Mouse (Mus musculus) liver, embryonic 15.5 days (tissue): ENCODE data around the gene Glg1. TPM values are rescaled to one million over a fixed set of nuclear protein-coding genes. Genes with fewer than 3 reads are reported as not detected.
A peak's percentile ranks its signal among the peaks of the same experiment; 100 is the strongest.
"Not testable (repeated sequence)": the region's sequence is repeated elsewhere in the genome, so short reads cannot be mapped to it uniquely, and the experiment has no call there.

Experiments
- ATAC-seq: fragments of 200-750 bp; cut with Nextera tagmentation; 2 replicates; pipeline ENCODE4 v1.8.0; 2017; ENCODE audit warnings: moderate number of reproducible peaks, mild to moderate bottlenecking, moderate library complexity; ENCODE audit not compliant: insufficient read depth
- H3K27ac ChIP-seq: fragments of 300-500 bp; sonication (generic); replicated peaks from 2 replicates; pipeline ENCODE4 v1.5.1; 2015; ENCODE audit warnings: mild to moderate bottlenecking, inconsistent platforms
- H3K27me3 ChIP-seq: fragments of 300-500 bp; sonication (generic); 2 replicates; pipeline ENCODE4 v1.6.1; 2015; ENCODE audit warnings: mild to moderate bottlenecking, inconsistent platforms
- H3K36me3 ChIP-seq: fragments of 300-500 bp; sonication (generic); replicated peaks from 2 replicates; pipeline ENCODE4 v1.6.1; 2015; ENCODE audit warnings: moderate library complexity, mild to moderate bottlenecking, inconsistent platforms
- H3K4me1 ChIP-seq: fragments of 300-500 bp; sonication (generic); replicated peaks from 2 replicates; pipeline ENCODE4 v1.6.1; 2015; ENCODE audit warnings: inconsistent platforms
- H3K4me2 ChIP-seq: fragments of 300-500 bp; sonication (generic); 2 replicates; pipeline ENCODE4 v1.6.1; 2015; ENCODE audit warnings: moderate library complexity, mild to moderate bottlenecking, inconsistent platforms
- H3K4me3 ChIP-seq: fragments of 300-500 bp; sonication (generic); replicated peaks from 2 replicates; pipeline ENCODE4 v1.5.1; 2015; ENCODE audit warnings: mild to moderate bottlenecking, inconsistent platforms
- H3K9ac ChIP-seq: fragments of 300-500 bp; sonication (generic); 2 replicates; pipeline ENCODE4 v1.6.1; 2015; ENCODE audit warnings: moderate library complexity, mild to moderate bottlenecking, inconsistent platforms
- H3K9me3 ChIP-seq: fragments of 300-500 bp; sonication (generic); replicated peaks from 2 replicates; pipeline ENCODE4 v1.6.1; 2016; ENCODE audit warnings: inconsistent platforms
- WGBS: fragments of 180-500 bp; shearing (Covaris S2); methylation state at CpG from one replicate; pipeline ENCODE4 v1.1.7; 2015; ENCODE audit warnings: mixed read lengths; ENCODE audit not compliant: insufficient replicate concordance; 5-methylcytosine and 5-hydroxymethylcytosine counted together
- polyA plus RNA-seq: library from polyadenylated mRNA; unstranded; fragments of >200 nt; fragmentation: Nextera tagmentation; extraction: Ambion mirVana; gene quantifications from 2 replicates; pipeline ENCODE4 v1.2.1, GENCODE M21; 2015

Gene Glg1
- polyA plus RNA-seq, 1 experiment from 2014 or later: 14.1 TPM

DNA sequence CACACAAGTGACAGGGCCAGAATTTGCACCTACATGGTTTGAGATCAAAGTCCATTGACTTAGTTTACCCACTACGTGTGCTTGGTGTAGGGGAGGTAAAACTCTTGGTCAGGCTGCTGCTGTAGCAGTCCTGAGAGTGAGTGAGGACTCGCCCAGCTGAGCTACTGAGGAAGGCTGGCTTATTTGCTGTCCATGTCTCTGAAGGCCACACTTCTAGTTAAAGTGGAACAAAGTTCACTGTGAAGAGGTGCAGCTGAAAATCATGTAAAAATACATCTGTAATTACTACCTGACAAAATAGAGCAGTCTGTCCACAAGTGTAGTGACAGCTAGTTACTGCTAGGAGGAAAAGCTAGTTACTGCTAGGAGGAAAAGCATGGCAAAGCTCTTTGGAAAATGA lies 55.7 kb downstream of the Glg1 start:
- Histone ChIP-seq H3K36me3 (no peaks in the 10 kb centered on the region), H3K9ac (no peak overlapping the region), H3K4me2 (no peak overlapping the region), H3K4me3 (no peak overlapping the region), H3K4me1 (peaks cover 4% of the 10 kb centered on the region; the same call in 1 of the 2 replicates), H3K27me3 (no peaks in the 10 kb centered on the region), H3K9me3 (no peaks in the 10 kb centered on the region), H3K27ac (no peak overlapping the region)
- no peak for ATAC-seq
- WGBS: 62% methylated on average over 2 of the region's 2 CpGs

DNA sequence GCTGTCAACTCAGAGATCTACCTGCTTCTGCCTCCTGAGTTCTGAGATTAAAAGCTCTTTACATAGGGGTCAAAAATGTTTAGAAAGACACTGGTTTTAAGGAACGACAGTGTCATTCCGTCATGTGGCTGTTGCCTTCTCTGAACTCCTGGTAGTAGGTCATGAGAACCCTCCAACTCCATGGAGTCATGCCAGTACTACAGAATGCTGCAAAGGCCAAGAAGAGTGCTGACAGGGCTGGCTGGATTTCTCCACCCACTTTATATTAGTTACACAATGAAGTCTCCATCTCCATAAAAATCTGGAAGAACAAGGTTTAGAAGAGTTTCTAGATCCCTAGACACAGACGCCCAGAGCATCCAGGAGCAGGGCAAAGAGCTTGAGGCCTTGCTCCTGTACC lies 61.0 kb downstream of the Glg1 start:
- Histone ChIP-seq H3K27ac (no peak overlapping the region), H3K4me2 (no peak overlapping the region)

DNA sequence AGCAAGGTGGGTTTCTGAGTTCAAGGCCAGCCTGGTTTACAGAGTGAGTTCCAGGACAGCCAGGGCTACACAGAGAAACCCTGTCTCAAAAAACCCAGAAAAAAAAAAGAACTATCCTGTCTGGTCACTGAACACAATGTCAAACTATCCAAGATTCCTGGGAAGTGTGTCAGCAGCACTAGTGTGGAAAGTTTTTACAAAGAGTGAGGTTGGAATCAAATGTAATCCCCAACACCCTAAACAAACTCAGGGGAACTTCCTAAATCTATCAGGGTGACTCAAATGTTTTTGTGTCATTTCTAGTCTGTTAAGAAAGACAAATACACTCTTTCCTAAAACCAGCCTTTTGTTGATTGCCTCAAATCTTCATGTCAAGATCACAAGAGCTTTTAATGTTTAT lies 62.8 kb downstream of the Glg1 start:
- no peak for ATAC-seq
- Histone ChIP-seq H3K27me3 (no peaks in the 10 kb centered on the region), H3K4me2 (no peak overlapping the region), H3K4me1 (no peaks in the 10 kb centered on the region), H3K4me3 (no peak overlapping the region), H3K9me3 (no peaks in the 10 kb centered on the region), H3K27ac (no peak overlapping the region), H3K9ac (no peak overlapping the region), H3K36me3 (peaks cover 40% of the 10 kb centered on the region)

More for the DNA sequence above, 61.0 kb downstream of the Glg1 start:
- no peaks in the 10 kb centered on the region for H3K9me3 ChIP-seq
- H3K4me3 ChIP-seq: no peak overlapping the region
- no peak for ATAC-seq
- WGBS: 81% methylated on average over 3 of the region's 3 CpGs
- 0 out of 2 replicates have a peak, but pooled peaks cover 4% of the 10 kb centered on the region for H3K4me1 ChIP-seq
- H3K27me3 ChIP-seq: no peaks in the 10 kb centered on the region
- peaks cover 29% of the 10 kb centered on the region for H3K36me3 ChIP-seq
- no peak overlapping the region for H3K9ac ChIP-seq

DNA sequence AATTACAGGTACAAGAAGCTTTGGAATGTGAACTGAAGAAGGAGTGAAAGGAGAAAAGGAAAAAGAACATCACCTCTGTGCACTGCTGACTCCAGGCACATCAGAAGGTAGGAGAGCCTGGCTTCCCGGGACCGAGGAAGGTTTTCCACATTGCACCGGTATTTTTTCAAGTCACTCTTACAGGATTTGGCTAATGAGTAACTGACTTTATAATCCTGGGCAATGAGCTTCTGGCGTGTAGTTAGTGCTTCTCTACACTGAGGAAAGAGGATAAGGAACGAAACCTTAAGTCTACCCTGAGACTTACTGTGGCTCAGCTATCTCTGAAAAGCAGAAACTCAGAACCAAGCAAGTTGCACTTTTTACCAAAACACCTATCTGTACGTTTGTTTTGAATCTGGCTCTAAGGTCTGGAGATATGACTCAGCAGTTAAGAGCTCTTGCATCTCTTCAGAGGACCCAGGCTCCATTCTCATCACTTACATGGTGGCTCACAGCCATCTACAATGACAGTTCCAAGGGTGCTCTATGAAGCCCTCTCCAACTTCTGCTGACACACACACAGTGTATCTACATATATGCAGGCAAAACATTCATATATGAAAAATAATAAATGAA lies 70.3 kb downstream of the Glg1 start:
- H3K36me3 ChIP-seq: peaks cover 31% of the 10 kb centered on the region
- 0 out of 2 replicates have a peak, but pooled peaks cover 3% of the 10 kb centered on the region for H3K4me1 ChIP-seq
- H3K4me3 ChIP-seq: no peak overlapping the region
- no peak overlapping the region for H3K4me2 ChIP-seq
- H3K9ac ChIP-seq: no peak overlapping the region
- H3K27ac ChIP-seq: no peak overlapping the region
- ATAC-seq: no peak
- H3K27me3 ChIP-seq: no peaks in the 10 kb centered on the region
- WGBS: 50% methylated on average over 6 of the region's 6 CpGs
- no peaks in the 10 kb centered on the region for H3K9me3 ChIP-seq

DNA sequence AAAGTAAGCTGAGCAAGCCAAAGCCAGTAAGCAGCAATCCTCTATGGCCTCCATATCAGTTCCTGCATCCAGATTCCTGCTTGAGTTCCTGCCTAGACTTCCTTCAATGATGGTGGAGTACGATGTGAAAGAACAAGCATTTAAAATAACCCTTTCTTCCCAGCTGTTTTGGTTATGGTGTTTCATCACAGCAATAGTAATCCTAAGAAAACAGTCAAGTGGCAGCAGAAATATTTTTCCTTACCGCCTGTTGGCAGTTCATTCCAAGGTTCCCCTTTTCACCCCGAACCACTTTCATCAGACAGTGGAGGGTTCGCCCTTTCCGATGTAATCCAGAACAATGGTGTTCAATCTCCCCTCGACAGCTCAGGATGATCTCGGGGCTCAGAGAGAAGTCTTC lies 71.5 kb downstream of the Glg1 start:
- Histone ChIP-seq H3K9me3 (no peaks in the 10 kb centered on the region), H3K27ac (no peak overlapping the region), H3K4me3 (no peak overlapping the region), H3K4me1 (0 out of 2 replicates have a peak, but pooled peaks cover 3% of the 10 kb centered on the region), H3K9ac (no peak overlapping the region), H3K27me3 (no peaks in the 10 kb centered on the region), H3K4me2 (no peak overlapping the region), H3K36me3 (peaks cover 33% of the 10 kb centered on the region)
- ATAC-seq: no peak
- 85% methylated on average over 7 of the region's 7 CpGs for WGBS

DNA sequence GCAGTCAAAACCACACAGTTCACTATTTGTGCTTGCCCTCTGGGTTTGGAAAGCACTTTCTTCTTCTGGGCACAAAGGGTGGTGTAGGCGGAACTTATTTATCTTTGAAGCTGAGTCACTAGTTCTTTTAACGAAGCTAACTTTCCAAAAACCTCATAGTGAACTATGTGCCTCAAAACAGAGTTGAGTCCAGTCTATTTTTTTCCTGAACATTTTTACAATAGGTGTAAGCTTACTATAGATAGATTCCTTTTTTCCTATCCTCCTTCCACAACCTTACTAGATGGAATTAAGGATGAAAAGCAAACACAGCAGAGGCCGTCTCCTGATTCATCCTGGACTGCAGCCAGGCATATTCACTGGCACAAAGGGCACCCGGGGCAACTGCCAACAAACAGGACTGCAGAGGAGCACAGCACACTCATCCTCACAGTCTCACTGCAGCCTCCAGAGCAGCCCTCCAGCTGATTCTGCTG lies 73.5 kb downstream of the Glg1 start:
- no peak for ATAC-seq
- no peak overlapping the region for H3K27ac ChIP-seq
- 64% methylated on average over 4 of the region's 4 CpGs for WGBS

DNA sequence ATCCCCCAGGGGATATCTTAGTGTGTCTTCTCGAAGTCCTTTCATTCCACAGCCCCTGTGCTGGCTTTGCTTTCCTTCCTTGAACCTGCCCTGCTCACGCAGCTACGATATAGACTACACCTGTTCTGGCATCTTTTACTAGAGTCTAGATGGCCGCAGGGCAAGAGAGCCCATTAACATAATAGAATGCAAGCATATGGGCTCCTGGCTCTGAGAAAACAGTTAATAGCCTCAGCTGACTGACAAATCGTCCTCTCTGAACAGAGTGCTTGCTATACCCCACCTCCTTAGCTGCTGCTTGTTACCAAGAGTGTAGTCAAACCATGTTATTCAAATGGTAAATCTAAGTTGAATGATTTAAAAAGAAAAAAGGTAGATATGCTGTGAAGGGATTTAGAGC lies 87.4 kb downstream of the Glg1 start:
- ATAC-seq: no peak

More for the DNA sequence above, 73.5 kb downstream of the Glg1 start:
- no peak overlapping the region for H3K9ac ChIP-seq
- H3K4me3 ChIP-seq: no peak overlapping the region
- H3K4me1 ChIP-seq: 0 out of 2 replicates have a peak, but pooled peaks cover 3% of the 10 kb centered on the region
- no peak overlapping the region for H3K4me2 ChIP-seq
- peaks cover 37% of the 10 kb centered on the region for H3K36me3 ChIP-seq
- no peaks in the 10 kb centered on the region for H3K27me3 ChIP-seq
- H3K9me3 ChIP-seq: no peaks in the 10 kb centered on the region

DNA sequence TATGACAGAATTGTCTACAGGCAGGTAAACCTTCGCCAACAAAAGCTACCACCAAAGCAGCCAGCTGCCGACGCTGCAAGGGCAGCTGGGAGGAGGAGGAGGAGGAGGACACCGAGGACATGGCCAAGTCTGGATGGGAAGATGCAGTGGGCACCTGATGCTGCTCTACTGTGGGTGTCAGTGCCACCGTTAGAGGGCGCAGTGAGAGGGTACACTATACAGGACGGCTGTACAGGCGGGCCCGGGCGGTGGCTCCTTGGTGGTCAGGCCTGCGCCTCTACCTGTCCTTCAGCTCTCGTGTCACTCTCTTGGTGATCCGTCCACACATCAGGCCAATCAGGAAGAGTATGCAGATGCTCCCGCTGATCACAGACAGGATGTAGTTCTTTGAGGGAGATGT lies 101.4 kb downstream of the Glg1 start:
- Histone ChIP-seq H3K4me2 (no peak overlapping the region), H3K4me1 (no peaks in the 10 kb centered on the region), H3K27ac (no peak overlapping the region), H3K9me3 (no peaks in the 10 kb centered on the region), H3K36me3 (peaks cover 68% of the 10 kb centered on the region), H3K4me3 (no peak overlapping the region), H3K9ac (no peak overlapping the region), H3K27me3 (no peaks in the 10 kb centered on the region)
- WGBS: 51% methylated on average over 14 of the region's 14 CpGs
- ATAC-seq: no peak

More for the DNA sequence above, 87.4 kb downstream of the Glg1 start:
- Histone ChIP-seq H3K4me1 (no peaks in the 10 kb centered on the region), H3K9me3 (no peaks in the 10 kb centered on the region), H3K9ac (no peak overlapping the region), H3K36me3 (peaks cover 69% of the 10 kb centered on the region), H3K4me3 (no peak overlapping the region), H3K27ac (no peak overlapping the region), H3K27me3 (no peaks in the 10 kb centered on the region), H3K4me2 (no peak overlapping the region)
- 77% methylated on average over 5 of the region's 5 CpGs for WGBS

DNA sequence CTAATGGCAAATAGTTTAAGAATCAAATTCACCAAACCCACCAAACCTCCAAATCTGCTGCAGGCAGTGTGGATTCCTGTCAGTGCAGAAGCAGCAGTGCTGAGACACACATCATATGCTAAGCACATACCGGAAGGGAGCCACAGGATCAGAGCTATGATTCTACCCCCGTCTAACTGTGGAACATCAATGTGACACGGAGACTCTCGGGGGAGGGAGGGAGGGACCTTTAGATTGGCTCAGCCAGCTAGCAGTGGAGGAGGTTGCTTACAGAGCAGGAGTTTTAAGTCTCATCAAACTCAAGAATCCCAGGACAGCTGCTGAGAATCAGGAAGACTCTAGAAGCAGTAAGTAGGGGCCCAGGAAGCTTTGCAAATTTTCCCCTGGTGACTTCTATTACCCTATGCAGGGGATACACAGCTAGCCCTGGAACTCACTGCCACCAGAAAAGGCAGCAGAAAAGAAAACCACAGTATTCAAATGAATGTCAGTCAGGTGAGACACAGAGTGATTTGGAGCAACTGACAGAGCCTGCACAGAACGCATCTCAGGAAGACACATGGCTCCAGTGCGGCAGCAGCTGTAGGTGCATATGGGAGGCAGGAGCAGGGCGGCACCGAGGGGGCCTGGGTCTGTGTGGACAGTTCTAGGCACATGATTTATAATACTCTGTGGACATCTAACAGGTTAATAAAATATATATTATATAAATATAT lies 103.1 kb downstream of the Glg1 start:
- Histone ChIP-seq H3K9ac (no peak overlapping the region), H3K9me3 (no peaks in the 10 kb centered on the region)

DNA sequence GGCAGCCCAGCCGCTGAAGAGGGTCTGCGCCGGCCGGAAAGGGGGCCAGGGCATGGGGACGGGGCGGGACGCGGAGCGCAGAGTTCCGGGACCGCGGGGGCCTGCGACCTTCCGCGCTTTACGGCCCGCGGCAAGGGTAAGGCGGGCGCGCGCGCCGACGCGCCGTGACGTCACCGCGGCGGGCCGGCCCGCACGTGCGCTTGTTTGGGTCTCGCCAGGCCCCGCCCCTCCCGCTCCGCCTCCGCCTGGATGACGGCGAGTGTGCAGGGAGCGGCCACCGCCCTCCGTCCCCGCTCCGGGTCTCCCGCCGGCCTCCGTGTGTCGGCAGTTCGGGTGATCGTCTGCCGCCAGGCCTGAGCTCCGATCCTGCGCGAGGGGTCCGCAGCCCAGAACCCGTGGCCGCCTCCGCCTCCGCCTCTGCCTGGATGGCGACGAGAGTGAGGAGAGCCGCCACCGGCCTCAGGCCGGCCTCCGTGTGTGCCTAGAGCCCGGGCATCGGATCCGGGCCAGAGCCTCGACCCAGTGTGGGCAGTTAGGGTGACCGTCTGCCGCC lies 113.5 kb downstream of the Glg1 start:
- Histone ChIP-seq H3K27me3 (peaks cover 10% of the 10 kb centered on the region; the same call in 1 of the 2 replicates), H3K4me2 (peak overlapping the region; percentile 98), H3K4me1 (peaks cover 27% of the 10 kb centered on the region), H3K9ac (peak overlapping the region; percentile 67), H3K4me3 (peak overlapping the region; percentile 68)
- under 1% methylated on average over 53 of the region's 74 CpGs for WGBS
- H3K36me3 ChIP-seq, H3K27ac ChIP-seq, H3K9me3 ChIP-seq: not testable (repeated sequence)
- ATAC-seq: peak; percentile 90

More for the DNA sequence above, 103.1 kb downstream of the Glg1 start:
- no peak overlapping the region for H3K4me2 ChIP-seq
- no peaks in the 10 kb centered on the region for H3K27me3 ChIP-seq
- H3K27ac ChIP-seq: no peak overlapping the region
- 85% methylated on average over 8 of the region's 8 CpGs for WGBS
- ATAC-seq: no peak
- H3K4me1 ChIP-seq: no peaks in the 10 kb centered on the region
- peaks cover 55% of the 10 kb centered on the region for H3K36me3 ChIP-seq
- H3K4me3 ChIP-seq: no peak overlapping the region

DNA sequence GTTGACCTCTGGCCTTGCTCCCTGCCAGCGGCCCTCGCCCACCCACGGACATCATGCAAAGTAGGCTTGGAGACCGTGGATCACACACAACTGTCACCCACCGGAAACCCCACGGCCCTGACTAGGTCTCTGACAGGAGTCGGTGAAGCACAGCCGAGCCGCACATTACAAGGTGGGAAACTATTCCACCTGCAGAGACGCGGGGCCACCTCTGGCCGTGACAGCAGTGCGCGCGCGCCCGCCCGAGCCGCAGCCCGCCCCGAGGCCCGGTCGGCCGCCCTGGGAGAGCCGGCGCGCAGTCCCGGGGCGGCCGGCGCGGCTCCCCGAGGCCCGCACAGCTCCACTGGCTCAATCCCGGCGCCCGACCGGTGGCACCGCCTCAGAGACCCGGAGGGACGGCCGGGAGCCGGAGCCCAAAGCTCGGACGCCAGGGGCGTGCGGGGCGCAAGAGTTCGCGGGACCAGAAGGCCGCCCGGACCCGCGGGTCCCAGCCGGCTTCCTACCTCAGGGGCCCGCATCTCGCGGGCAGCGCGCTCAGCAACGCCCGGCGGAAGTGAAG lies 114.0 kb downstream of the Glg1 start:
- H3K9me3 ChIP-seq, H3K36me3 ChIP-seq, H3K27ac ChIP-seq: not testable (repeated sequence)
- H3K4me2 ChIP-seq: peak overlapping the region; percentile 98
- H3K4me3 ChIP-seq: peak overlapping the region; percentile 68
- ATAC-seq: peak; percentile 79
- WGBS: under 1% methylated on average over 63 of the region's 63 CpGs
- H3K9ac ChIP-seq: peak overlapping the region; percentile 54
- H3K27me3 ChIP-seq: peaks cover 10% of the 10 kb centered on the region; the same call in 1 of the 2 replicates
- peaks cover 27% of the 10 kb centered on the region for H3K4me1 ChIP-seq
